Mouse (Mus musculus) adrenal gland (tissue): ENCODE measurements around the gene Magoh.

Source experiments
- intact Hi-C: fragments of 180-260 bp; cut with DNase I; formaldehyde crosslinking; loops from one replicate; pipeline ENCODE4 v1.15.1; 2025
- long read RNA-seq, 2 experiments: library from polyadenylated mRNA; unstranded; transcript quantifications; one replicate each; pipeline ENCODE4 v2.0.0; 2020; ENCODE audit warnings: borderline replicate concordance in 1 of 2; ENCODE audit not compliant: insufficient replicate concordance in 1 of 2

Gene Magoh
- long read RNA-seq, experiment 1, transcript Magoh-201 (5 exons, 692 nt), result major isoform, 28 of 32 reads
- long read RNA-seq, experiment 1, partial matches to known transcripts, result 1 of 32 reads
- long read RNA-seq, experiment 1, other reads (novel, unspliced or antisense), result 3 of 32 reads
- long read RNA-seq, experiment 2, transcript Magoh-201 (5 exons, 692 nt), result major isoform, 45 of 46 reads
- long read RNA-seq, experiment 2, partial matches to known transcripts, result 0 of 46 reads
- long read RNA-seq, experiment 2, other reads (novel, unspliced or antisense), result 1 of 46 reads

DNA sequence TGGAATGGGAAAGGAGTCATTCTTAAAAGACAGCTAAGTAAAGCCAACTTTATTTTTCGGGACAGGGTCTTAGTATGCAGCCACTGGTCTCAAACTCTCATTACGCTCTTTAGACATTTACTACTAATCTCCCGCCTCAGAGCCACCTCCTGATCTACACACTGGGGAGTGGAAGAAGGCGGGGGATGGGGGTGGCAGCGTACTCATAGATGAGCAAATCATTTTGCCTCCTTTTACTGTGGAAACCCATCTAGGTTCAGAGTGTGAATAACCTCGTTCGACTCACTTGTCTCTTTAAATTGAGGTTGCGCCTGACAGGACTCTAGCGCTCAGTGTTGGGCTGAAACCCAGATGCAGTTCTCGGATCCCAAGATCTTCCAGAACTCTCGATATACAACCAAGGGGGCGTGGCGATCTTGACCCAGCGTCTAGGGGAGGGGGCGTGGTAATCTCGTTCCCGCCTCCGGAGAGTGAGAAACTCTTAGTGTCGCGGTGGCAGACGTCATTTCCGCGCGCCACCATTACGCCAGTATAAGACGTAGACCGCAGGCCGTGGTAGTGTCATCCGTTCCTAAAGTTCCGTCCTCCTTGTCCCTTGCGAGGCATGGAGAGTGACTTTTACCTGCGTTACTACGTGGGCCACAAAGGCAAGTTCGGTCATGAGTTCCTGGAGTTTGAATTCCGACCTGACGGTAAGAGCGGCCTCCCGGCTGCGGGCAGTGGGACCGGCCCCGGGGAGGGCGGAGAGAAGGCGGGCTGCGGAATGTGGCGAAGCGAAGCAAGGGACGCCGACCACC lies at the start of gene Magoh:
Magoh (plus strand) TSS at position 502 of the 797 bp plus-strand sequence.
- intact Hi-C loops, result no loop called here

DNA sequence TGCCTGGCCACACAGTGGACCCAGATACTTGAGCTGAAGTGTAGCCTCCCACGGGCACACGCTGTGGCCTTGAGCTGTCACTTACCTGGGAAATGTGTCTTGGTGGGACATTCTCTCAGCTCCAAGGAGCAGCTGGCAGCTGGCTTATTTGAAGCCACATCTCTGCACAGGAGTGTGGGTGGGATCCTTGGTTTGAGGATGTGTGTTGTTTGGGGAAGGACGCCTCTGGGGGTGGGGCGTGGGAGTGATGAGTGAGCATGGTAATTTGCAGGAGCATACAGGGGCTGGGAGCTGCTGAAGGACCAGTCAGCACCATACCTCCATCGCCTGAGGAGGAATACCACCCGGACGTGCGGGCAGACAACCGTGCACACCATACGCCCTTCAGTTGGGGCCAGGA lies 49.4 kb upstream of the Magoh start:
- intact Hi-C loops, result no loop called here

- intact Hi-C loops, result no loop called here
Observed at GRCm38 (mm10) chr4:107830821-107831221, 48.7 kb upstream of the Magoh start.

DNA sequence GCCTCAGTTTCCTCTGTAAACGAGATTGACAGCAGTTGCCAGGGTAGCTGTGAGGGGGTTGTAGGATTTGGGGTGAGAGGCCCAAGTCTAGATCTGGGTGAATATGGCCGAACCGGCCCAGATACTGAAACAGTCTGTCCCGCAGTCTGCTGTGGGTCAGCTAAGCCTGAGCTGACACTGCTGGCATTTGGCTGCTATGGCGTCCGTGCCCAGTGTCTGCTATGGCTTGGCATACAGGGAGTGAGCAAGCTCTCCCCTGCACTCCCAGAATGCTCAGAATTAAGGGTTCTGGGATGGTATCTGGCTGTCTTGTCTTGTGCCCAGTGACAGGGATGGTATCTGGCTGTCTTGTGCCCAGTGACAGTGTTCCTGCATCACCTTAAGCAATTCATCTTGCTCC lies 47.9 kb upstream of the Magoh start:
- intact Hi-C loops, result no loop called here

- intact Hi-C loops, result no loop called here
Observed at GRCm38 (mm10) chr4:107833525-107833924, 46.0 kb upstream of the Magoh start.

DNA sequence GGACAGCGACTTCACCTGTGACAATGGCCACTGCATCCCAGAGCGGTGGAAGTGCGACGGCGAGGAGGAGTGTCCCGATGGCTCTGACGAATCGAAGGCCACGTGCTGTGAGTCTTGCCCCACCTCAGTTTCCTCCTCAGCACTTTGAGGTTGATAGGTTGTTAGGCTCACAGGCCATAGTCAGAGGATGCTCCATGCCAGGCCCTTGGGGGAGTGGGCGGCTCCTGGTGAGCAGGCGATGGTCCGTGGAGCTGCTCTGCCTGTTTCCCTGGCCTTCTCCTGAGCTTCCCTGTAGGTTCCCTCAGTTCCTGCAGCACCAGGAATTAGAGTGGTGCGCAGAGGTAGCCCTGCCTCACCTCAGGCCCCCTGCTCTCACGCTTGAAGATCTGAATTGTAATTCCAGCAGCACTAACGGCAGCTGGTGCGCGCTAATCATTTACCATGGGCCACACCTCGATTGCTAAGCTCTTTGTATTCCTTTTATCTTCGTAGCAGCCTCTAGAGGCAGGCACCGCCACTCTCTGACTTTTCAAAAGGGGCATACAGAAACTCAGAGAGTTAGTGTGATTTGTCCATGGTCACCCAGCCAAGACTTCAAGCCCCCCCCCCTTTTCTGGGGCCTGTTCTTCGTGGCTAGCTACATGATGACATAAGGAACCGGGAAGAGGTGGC lies 44.8 kb upstream of the Magoh start:
- intact Hi-C loops, result no loop called here

GRCm38 (mm10) chr4:107835508-107835909 lies 44.0 kb upstream of the Magoh start:
- intact Hi-C loops, result no loop called here

- intact Hi-C loops, result no loop called here
Observed at GRCm38 (mm10) chr4:107836758-107837157, 42.8 kb upstream of the Magoh start.

- intact Hi-C loops, result no loop called here
Observed at GRCm38 (mm10) chr4:107837910-107838309, 41.6 kb upstream of the Magoh start.

DNA sequence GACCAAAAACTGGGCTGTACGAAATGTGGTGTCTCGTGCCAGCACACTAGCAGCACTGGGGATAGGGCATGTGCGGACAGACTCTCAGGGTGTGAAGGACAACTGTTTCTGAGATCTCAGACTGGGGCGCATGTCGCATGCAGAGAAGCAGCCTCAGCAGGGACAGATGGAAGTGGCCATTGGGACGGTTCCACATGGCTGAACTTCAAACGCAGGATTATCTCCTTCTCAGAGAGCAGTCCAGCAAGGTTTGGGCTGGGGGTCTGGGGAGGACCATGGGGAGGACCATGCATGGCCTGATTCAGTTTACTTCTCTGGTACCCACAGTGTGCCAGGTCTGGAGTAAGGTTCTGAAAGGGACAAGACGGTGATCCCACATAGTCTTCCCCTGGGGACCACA lies 35.9 kb upstream of the Magoh start:
- intact Hi-C loops, result no loop called here

DNA sequence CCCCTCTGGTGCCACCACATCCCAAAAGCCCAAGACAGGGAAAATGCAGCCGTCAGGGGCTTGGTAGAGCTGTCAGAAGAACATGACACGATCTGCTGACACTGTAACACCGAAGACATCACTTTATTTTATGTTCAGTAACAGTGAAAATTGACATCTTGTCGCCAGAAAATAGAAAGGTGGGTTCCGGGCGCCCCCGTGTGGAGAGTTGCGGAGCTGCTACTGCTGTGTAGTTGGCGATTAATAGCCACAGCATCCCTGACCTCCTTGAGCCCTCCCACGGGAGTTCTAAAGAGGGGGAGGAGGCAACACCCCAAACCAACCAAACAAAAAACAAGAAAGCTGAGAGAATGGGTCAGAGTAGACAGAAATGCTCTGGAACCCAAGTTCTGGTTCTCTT lies 34.6 kb upstream of the Magoh start:
- intact Hi-C loops, result loop anchor here (1.0 kb wide), 1 partner anchor 107 kb away; no protein-coding TSS in a partner anchor

GRCm38 (mm10) chr4:107846795-107847194 lies 32.8 kb upstream of the Magoh start:
- intact Hi-C loops, result no loop called here

- intact Hi-C loops, result no loop called here
Observed at GRCm38 (mm10) chr4:107848546-107848945, 31.0 kb upstream of the Magoh start.

GRCm38 (mm10) chr4:107849621-107850020 lies 29.9 kb upstream of the Magoh start:
- intact Hi-C loops, result no loop called here

GRCm38 (mm10) chr4:107850091-107850490 lies 29.5 kb upstream of the Magoh start:
- intact Hi-C loops, result no loop called here

DNA sequence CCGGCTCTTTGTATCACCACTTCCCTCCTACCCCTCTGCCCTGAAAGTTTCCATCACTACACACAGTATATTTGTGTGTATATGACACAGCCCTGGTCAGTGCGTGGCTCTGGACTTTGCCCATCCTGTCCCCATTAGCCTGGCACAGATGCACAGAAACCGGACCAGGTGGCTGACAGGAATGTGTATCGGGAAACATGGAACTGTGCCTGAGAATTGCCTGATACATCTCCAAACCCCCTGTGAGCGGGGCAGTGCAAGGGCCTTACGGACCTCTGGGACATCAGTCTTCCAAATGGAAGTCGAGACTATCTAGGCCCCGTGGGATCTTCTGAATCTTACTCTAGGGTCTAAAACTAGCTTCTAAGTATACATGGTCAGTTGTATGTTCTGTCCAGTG lies 26.2 kb upstream of the Magoh start:
- intact Hi-C loops, result no loop called here

GRCm38 (mm10) chr4:107853836-107854235 lies 25.7 kb upstream of the Magoh start:
- intact Hi-C loops, result no loop called here

DNA sequence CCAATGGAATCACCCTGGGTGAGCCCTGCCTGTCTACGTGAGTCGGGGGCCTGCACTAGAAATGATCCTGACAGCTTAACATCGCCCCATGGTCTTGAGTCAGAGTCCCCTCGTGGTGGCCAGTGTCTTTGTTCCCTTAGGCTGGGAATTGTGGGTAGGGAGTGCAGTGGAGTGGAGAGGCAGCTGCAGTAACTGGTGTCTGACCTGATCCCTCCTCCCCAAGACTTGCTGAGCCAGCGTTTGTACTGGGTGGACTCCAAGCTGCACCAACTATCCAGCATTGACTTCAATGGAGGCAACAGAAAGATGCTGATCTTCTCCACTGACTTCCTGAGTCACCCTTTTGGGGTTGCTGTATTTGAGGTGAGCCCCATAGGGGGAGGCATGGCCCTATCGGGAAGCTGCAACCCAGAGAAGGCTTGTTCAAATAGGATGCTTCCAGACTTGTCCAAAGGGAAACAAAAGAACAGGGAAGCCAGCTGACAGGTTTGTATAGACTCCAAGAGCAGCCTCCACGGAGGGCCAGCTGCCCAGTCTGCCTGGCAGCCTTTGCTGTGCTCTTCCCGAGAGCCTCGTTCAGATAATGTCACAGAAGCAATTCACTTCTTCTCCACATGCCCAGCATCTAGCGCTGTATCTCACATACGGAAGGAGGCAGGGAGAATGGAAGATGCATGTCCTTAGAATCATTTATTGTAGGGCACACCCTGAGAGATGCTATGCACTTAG lies 22.4 kb upstream of the Magoh start:
- intact Hi-C loops, result no loop called here

GRCm38 (mm10) chr4:107858995-107859394 lies 20.6 kb upstream of the Magoh start:
- intact Hi-C loops, result no loop called here

DNA sequence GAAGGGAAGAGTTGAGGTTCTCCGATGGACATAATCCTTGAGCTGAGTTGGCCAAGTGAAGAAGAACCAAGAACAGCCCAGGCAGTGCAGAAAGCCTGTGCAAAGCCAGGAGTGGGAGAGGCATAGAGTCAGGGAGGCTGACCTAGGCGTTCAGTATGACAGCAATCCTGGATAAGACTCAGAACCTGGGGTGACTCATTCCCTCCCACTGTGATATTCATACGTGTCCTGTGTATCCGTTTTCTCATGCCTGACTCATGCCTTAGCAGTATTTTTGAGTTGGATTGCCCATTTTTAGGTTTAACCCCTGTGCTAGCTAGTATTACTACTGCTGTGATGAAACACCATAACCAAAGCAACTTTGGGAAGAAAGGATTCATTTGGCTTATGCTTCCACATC lies 14.7 kb upstream of the Magoh start:
- intact Hi-C loops, result no loop called here

GRCm38 (mm10) chr4:107881631-107882030 lies 2.1 kb downstream of the Magoh start:
- intact Hi-C loops, result no loop called here

DNA sequence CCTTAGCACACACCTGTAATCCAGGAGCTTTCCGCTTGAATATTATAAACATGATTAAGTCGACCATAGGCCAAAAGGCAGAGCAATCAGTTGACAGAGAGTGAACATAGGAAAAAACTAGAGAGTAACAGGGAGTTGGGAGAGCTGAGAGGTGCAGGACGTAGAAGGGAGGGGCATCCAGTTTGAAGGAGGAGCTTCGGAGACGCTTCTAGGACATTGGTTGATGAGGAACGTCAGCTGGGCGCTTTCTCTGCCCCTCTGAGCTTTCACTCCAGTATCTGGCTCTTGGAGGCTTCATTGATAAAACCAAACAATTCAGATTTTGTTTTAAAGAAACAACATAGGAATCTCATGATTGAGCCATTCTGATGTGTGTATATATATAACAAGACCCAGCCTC lies 6.8 kb downstream of the Magoh start:
- intact Hi-C loops, result no loop called here
